ENCODE assay signal across 13 mouse cellular contexts in genomic region chr5:35058216-35058615, GRCm38 (mm10). TPM values are rescaled to one million over a fixed set of nuclear protein-coding genes. Genes with fewer than 3 reads are reported as not detected.
DNase-seq lines count a peak whose midpoint lies in the region; ATAC-seq and TF ChIP-seq lines count a peak whose summit lies in the region.
"Had no signal": no experiment of that assay in that cellular context is flagged by ENCODE, and none has a peak within 500 bp of the region (broad histone marks: within the 10 kb centered on the region; RNA-seq: fewer than 3 reads in every experiment).

No protein-coding gene starts in this region.

- H3K9me3 ChIP-seq in heart, embryonic 13.5 days = no peaks in the 10 kb centered on the region
- H3K9me3 ChIP-seq in heart, embryonic 10.5 days = no peaks in the 10 kb centered on the region
- H3K9me3 ChIP-seq in midbrain, embryonic 12.5 days = no peaks in the 10 kb centered on the region
- no peaks in the 10 kb centered on the region for H3K9me3 ChIP-seq in midbrain, embryonic 11.5 days (ENCODE audit: control insufficient read depth, low read length)
- H3K9me3 ChIP-seq in hindbrain, postnatal 0 days (ENCODE audit: low read length) = no peaks in the 10 kb centered on the region
- no peaks in the 10 kb centered on the region for H3K9me3 ChIP-seq in neural tube, embryonic 14.5 days (ENCODE audit: control insufficient read depth, low read length)
- H3K9me3 ChIP-seq: liver, embryonic 13.5 days had no signal

- 42% methylated on average over 1 of the region's 1 CpGs for WGBS in heart, embryonic 13.5 days
- 54% methylated on average over 1 of the region's 1 CpGs for WGBS in heart, embryonic 10.5 days
- WGBS in midbrain, embryonic 12.5 days = 81% methylated on average over 1 of the region's 1 CpGs
- WGBS in midbrain, embryonic 11.5 days = 59% methylated on average over 1 of the region's 1 CpGs
- WGBS in hindbrain, postnatal 0 days = 64% methylated on average over 1 of the region's 1 CpGs
- WGBS in neural tube, embryonic 14.5 days = 92% methylated on average over 1 of the region's 1 CpGs

- peak overlapping the region; percentile 89 for H3K4me2 ChIP-seq in heart, embryonic 13.5 days
- H3K4me2 ChIP-seq in midbrain, embryonic 12.5 days (replicated peaks) = peak overlapping the region; percentile 92; the same call in 1 of the 2 replicates
- no peak overlapping the region for H3K4me2 ChIP-seq in midbrain, embryonic 11.5 days
- H3K4me2 ChIP-seq in hindbrain, postnatal 0 days (ENCODE audit: low read depth, low read length) = peak overlapping the region; percentile 95
- peak overlapping the region; percentile 94 for H3K4me2 ChIP-seq in neural tube, embryonic 14.5 days (ENCODE audit: low read depth, low read length)

- H3K9ac ChIP-seq in heart, embryonic 13.5 days = peak overlapping the region; percentile 87
- no peak overlapping the region for H3K9ac ChIP-seq in midbrain, embryonic 12.5 days (replicated peaks)
- no peak overlapping the region for H3K9ac ChIP-seq in midbrain, embryonic 11.5 days (ENCODE audit: low read length)
- peak overlapping the region; percentile 72; the same call in 1 of the 2 replicates for H3K9ac ChIP-seq in hindbrain, postnatal 0 days (replicated peaks; ENCODE audit: low read length)
- H3K9ac ChIP-seq in neural tube, embryonic 14.5 days (replicated peaks; ENCODE audit: low read depth, low read length) = no peak overlapping the region
- H3K9ac ChIP-seq: liver, embryonic 13.5 days had no signal

- no peak for DNase-seq in heart, embryonic 10.5 days (ENCODE audit: low spot score)
- no peak for DNase-seq in midbrain, embryonic 11.5 days (ENCODE audit: low spot score, missing footprints)
- DNase-seq in hindbrain, postnatal 0 days (ENCODE audit: low spot score) = no peak
- DNase-seq in liver = no peak
- DNase-seq: gastrocnemius, postnatal 10 days; kidney, adult 2 months; layer of hippocampus, postnatal 36 days; liver, embryonic 13.5 days; right cerebral cortex, postnatal 4 days had no signal

- no peak for TF ChIP-seq CTCF in hindbrain, postnatal 0 days (IDR thresholded peaks at IDR 0.05; ENCODE audit: low read depth)

- no peak overlapping the region for H3K27ac ChIP-seq in heart, embryonic 13.5 days (replicated peaks)
- H3K27ac ChIP-seq in heart, embryonic 10.5 days = no peak overlapping the region
- H3K27ac ChIP-seq in midbrain, embryonic 12.5 days (replicated peaks) = no peak overlapping the region
- no peak overlapping the region for H3K27ac ChIP-seq in midbrain, embryonic 11.5 days (ENCODE audit: low read depth, low read length)
- H3K27ac ChIP-seq in hindbrain, postnatal 0 days = no peak overlapping the region
- H3K27ac ChIP-seq in neural tube, embryonic 14.5 days (ENCODE audit: low read depth, low read length) = no peak overlapping the region
- H3K27ac ChIP-seq: liver, embryonic 13.5 days; macrophage had no signal

- peaks cover 51% of the 10 kb centered on the region for H3K27me3 ChIP-seq in heart, embryonic 13.5 days (replicated peaks)
- H3K27me3 ChIP-seq in heart, embryonic 10.5 days (ENCODE audit: insufficient read depth, poor library complexity, severe bottlenecking) = peaks cover 66% of the 10 kb centered on the region
- H3K27me3 ChIP-seq in midbrain, embryonic 12.5 days = peaks cover 49% of the 10 kb centered on the region
- peaks cover 16% of the 10 kb centered on the region for H3K27me3 ChIP-seq in midbrain, embryonic 11.5 days (ENCODE audit: control insufficient read depth, insufficient read depth, low read length)
- no peaks in the 10 kb centered on the region for H3K27me3 ChIP-seq in hindbrain, postnatal 0 days (ENCODE audit: insufficient read depth, low read length)
- H3K27me3 ChIP-seq in neural tube, embryonic 14.5 days (ENCODE audit: control insufficient read depth, insufficient read depth, low read length) = no peaks in the 10 kb centered on the region

- H3K4me1 ChIP-seq in heart, embryonic 13.5 days = peaks cover 36% of the 10 kb centered on the region
- H3K4me1 ChIP-seq in heart, embryonic 10.5 days = peaks cover 31% of the 10 kb centered on the region
- peaks cover 16% of the 10 kb centered on the region for H3K4me1 ChIP-seq in midbrain, embryonic 12.5 days
- peaks cover 5% of the 10 kb centered on the region; the same call in 1 of the 2 replicates for H3K4me1 ChIP-seq in midbrain, embryonic 11.5 days (ENCODE audit: control insufficient read depth, insufficient read depth, low read length)
- H3K4me1 ChIP-seq in hindbrain, postnatal 0 days (ENCODE audit: insufficient read depth, low read length) = peaks cover 22% of the 10 kb centered on the region
- no peaks in the 10 kb centered on the region for H3K4me1 ChIP-seq in neural tube, embryonic 14.5 days (ENCODE audit: control insufficient read depth, insufficient read depth, low read length)

- H3K36me3 ChIP-seq in heart, embryonic 13.5 days = no peaks in the 10 kb centered on the region
- no peaks in the 10 kb centered on the region for H3K36me3 ChIP-seq in heart, embryonic 10.5 days
- no peaks in the 10 kb centered on the region for H3K36me3 ChIP-seq in midbrain, embryonic 12.5 days
- no peaks in the 10 kb centered on the region for H3K36me3 ChIP-seq in midbrain, embryonic 11.5 days (ENCODE audit: control insufficient read depth, insufficient read depth, low read length)
- H3K36me3 ChIP-seq in hindbrain, postnatal 0 days (ENCODE audit: insufficient read depth, low read length) = no peaks in the 10 kb centered on the region
- H3K36me3 ChIP-seq in neural tube, embryonic 14.5 days (ENCODE audit: control insufficient read depth, insufficient read depth, low read length) = no peaks in the 10 kb centered on the region
- H3K36me3 ChIP-seq: liver, embryonic 13.5 days had no signal

- no peak for ATAC-seq in heart, embryonic 13.5 days (ENCODE audit: extremely low read depth, insufficient number of reproducible peaks, low FRiP score, low TSS enrichment)
- no peak for ATAC-seq in midbrain, embryonic 12.5 days (ENCODE audit: low FRiP score, low read depth)
- no peak for ATAC-seq in midbrain, embryonic 11.5 days (ENCODE audit: low FRiP score)
- ATAC-seq in hindbrain, postnatal 0 days = peak; percentile 6; the same call in 1 of the 2 replicates
- no peak for ATAC-seq in neural tube, embryonic 14.5 days (ENCODE audit: low read depth)

- peak overlapping the region; percentile 69 for H3K4me3 ChIP-seq in heart, embryonic 13.5 days
- H3K4me3 ChIP-seq in heart, embryonic 10.5 days = no peak overlapping the region
- H3K4me3 ChIP-seq in midbrain, embryonic 12.5 days = no peak overlapping the region
- no peak overlapping the region for H3K4me3 ChIP-seq in midbrain, embryonic 11.5 days (ENCODE audit: low read depth, low read length)
- H3K4me3 ChIP-seq in hindbrain, postnatal 0 days (ENCODE audit: low read length) = peak overlapping the region; percentile 61
- H3K4me3 ChIP-seq in neural tube, embryonic 14.5 days (ENCODE audit: low read depth, low read length) = peak overlapping the region; percentile 56; the same call in 1 of the 2 replicates

RNA-seq across cellular contexts. Expression of gene Dok7, which starts 1.6 kb away (rescaled TPM):
- 8.0 and 8.5 TPM in 2 replicates for polyA plus RNA-seq in heart, embryonic 13.5 days (2015; fragmentation: Nextera tagmentation; extraction: Ambion mirVana)
- polyA plus RNA-seq in heart, embryonic 10.5 days (2016; fragmentation: Nextera tagmentation; extraction: Ambion mirVana) = 2.3 and 4.4 TPM in 2 replicates
- 0.42 and 0.46 TPM in 2 replicates for polyA plus RNA-seq in midbrain, embryonic 12.5 days (2016; fragmentation: Nextera tagmentation; extraction: Ambion mirVana)
- 0.10 TPM in 1 of 2 replicates, not detected in the other for polyA plus RNA-seq in midbrain, embryonic 11.5 days (2014; fragmentation: Nextera tagmentation; extraction: Ambion mirVana)
- total RNA-seq in hindbrain, postnatal 0 days (2014; rRNA removed) = 24.5 and 26.9 TPM in 2 replicates
- polyA plus RNA-seq in hindbrain, postnatal 0 days (2015; fragmentation: Nextera tagmentation; extraction: Ambion mirVana) = 10.9 and 11.6 TPM in 2 replicates
- 4.2 and 5.7 TPM in 2 replicates for polyA plus RNA-seq in neural tube, embryonic 14.5 days (2014; fragmentation: Nextera tagmentation; extraction: Ambion mirVana)

RNA-seq across cellular contexts. Expression of gene Hgfac, which starts 16.9 kb away (rescaled TPM):
- polyA plus RNA-seq in heart, embryonic 13.5 days (2015; fragmentation: Nextera tagmentation; extraction: Ambion mirVana) = 0.83 and 2.1 TPM in 2 replicates
- 0.26 and 5.0 TPM in 2 replicates for polyA plus RNA-seq in heart, embryonic 10.5 days (2016; fragmentation: Nextera tagmentation; extraction: Ambion mirVana)
- 0.31 and 0.33 TPM in 2 replicates for polyA plus RNA-seq in midbrain, embryonic 12.5 days (2016; fragmentation: Nextera tagmentation; extraction: Ambion mirVana)
- 0.26 and 0.69 TPM in 2 replicates for polyA plus RNA-seq in midbrain, embryonic 11.5 days (2014; fragmentation: Nextera tagmentation; extraction: Ambion mirVana)
- 0.78 and 1.4 TPM in 2 replicates for total RNA-seq in hindbrain, postnatal 0 days (2014; rRNA removed)
- polyA plus RNA-seq in hindbrain, postnatal 0 days (2015; fragmentation: Nextera tagmentation; extraction: Ambion mirVana) = not detected in 2 replicates
- polyA plus RNA-seq in neural tube, embryonic 14.5 days (2014; fragmentation: Nextera tagmentation; extraction: Ambion mirVana) = 0.40 and 0.54 TPM in 2 replicates
- polyA plus RNA-seq: macrophage had no signal

RNA-seq across cellular contexts. Expression of gene Lrpap1, which starts 47.4 kb away (rescaled TPM):
- 113 and 125 TPM in 2 replicates for polyA plus RNA-seq in heart, embryonic 13.5 days (2015; fragmentation: Nextera tagmentation; extraction: Ambion mirVana)
- 114 and 121 TPM in 2 replicates for polyA plus RNA-seq in heart, embryonic 10.5 days (2016; fragmentation: Nextera tagmentation; extraction: Ambion mirVana)
- polyA plus RNA-seq in midbrain, embryonic 12.5 days (2016; fragmentation: Nextera tagmentation; extraction: Ambion mirVana) = 100 and 112 TPM in 2 replicates
- 95.5 and 105 TPM in 2 replicates for polyA plus RNA-seq in midbrain, embryonic 11.5 days (2014; fragmentation: Nextera tagmentation; extraction: Ambion mirVana)
- total RNA-seq in hindbrain, postnatal 0 days (2014; rRNA removed) = 97.2 and 99.5 TPM in 2 replicates
- polyA plus RNA-seq in hindbrain, postnatal 0 days (2015; fragmentation: Nextera tagmentation; extraction: Ambion mirVana) = 200 and 205 TPM in 2 replicates
- polyA plus RNA-seq in neural tube, embryonic 14.5 days (2014; fragmentation: Nextera tagmentation; extraction: Ambion mirVana) = 156 and 161 TPM in 2 replicates

Comparison
In these comparisons a context has a peak if more than half of its experiments do, and no peak if none do; other contexts are left out.
1. H3K4me3 ChIP-seq: peak in heart, embryonic 13.5 days (single experiment), hindbrain, postnatal 0 days (single experiment) and neural tube, embryonic 14.5 days (single experiment); none in heart, embryonic 10.5 days (single experiment), midbrain, embryonic 12.5 days (single experiment) and midbrain, embryonic 11.5 days (single experiment).
2. H3K9ac ChIP-seq: peak in heart, embryonic 13.5 days (single experiment) and hindbrain, postnatal 0 days (single experiment); none in midbrain, embryonic 12.5 days (single experiment), midbrain, embryonic 11.5 days (single experiment) and neural tube, embryonic 14.5 days (single experiment).